Mouse (Mus musculus): ENCODE data around the gene Sphk1.

- TF ChIP-seq CTCF (conservative IDR thresholded peaks at IDR 0.05; ENCODE audit: low read length) (no peak), NANOG (IDR thresholded peaks at IDR 0.05; ENCODE audit: borderline replicate concordance, low read length) (no peak)
Observed at GRCm38 (mm10) chr11:116580711-116581375, 50.1 kb downstream of the Sphk1 start.

Measured in E14TG2a.4 (cell line).